Mouse (Mus musculus): ENCODE data around the gene Otub1.

DNA sequence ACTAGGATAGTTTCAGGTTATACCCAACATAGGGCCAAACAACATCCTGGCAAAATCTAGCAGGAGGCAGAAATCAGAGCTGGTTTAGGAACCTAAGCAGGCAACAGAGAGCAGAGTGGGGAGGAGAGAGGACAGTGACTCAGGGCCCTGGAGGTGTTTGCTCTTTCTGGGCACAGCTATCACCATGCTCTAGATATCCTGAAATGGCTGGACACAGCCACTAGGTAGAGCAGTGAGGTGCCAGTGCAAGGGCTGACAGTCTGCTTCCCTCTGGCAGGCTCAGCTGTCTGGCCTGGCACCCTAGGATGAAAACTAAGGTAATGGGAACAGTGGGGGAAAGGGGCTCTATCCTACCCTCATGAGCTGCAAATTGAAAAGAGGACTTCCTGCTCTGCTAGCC is 17.4 kb upstream of the Otub1 start:
- TF ChIP-seq POLR2A (IDR thresholded peaks at IDR 0.05; ENCODE audit: borderline replicate concordance, insufficient read depth, low read length) (no peak), CTCF (IDR thresholded peaks at IDR 0.05; ENCODE audit: borderline replicate concordance, insufficient read depth, low read depth, low read length) (no peak)

Measured in cerebellum, adult 2 months (tissue).